Mouse (Mus musculus): Measurements from ENCODE around the gene Nkain2.
A peak's percentile ranks its signal among the peaks of the same experiment; 100 is the strongest.

Nkain2 gene

DNA sequence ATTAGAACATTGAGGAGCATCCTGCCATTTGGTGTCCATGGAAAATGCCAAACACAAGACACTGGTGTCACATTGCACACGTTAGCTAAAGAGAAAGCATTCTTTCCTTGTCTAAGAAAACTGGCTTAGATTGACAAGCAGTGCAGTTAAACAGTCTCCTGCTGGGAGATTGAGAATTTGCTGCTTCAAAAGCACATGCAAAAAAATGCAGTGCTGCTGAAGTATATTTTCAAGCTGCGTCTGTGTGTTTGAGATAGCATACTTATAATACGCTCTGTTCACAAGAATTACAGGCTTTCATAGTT lies 313.0 kb downstream of the Nkain2 start:
- ATAC-seq (ENCODE audit: low TSS enrichment): no peak

GRCm38 (mm10) chr10:32576559-32577275 lies 313.5 kb downstream of the Nkain2 start:
- ATAC-seq (ENCODE audit: low TSS enrichment): 0 out of 2 replicates have a peak, but pooled peaks have one; percentile 27

DNA sequence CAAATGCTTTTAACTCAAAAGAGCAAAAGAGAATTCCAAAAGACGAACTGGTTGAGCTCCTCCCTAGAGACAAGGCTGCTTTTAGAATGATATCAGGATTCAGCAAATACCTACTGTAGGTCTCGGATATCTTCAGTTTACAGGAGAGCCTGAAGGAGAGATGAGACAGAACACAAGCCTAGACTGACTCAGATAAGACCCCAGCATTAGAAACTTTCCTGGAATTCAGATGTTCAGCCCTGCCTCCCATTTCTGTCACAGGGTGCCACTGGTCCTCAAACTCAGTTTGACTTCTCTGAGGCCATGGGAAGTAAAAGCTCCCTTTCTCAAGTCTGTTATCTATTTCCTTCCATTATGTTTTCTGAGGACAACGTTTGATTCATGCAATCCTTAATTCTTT lies 332.6 kb downstream of the Nkain2 start:
- ATAC-seq (ENCODE audit: low TSS enrichment): no peak

- ATAC-seq (ENCODE audit: low TSS enrichment): no peak
These were observed 354.2 kb downstream of the Nkain2 start for GRCm38 (mm10) chr10:32536057-32536456.

DNA sequence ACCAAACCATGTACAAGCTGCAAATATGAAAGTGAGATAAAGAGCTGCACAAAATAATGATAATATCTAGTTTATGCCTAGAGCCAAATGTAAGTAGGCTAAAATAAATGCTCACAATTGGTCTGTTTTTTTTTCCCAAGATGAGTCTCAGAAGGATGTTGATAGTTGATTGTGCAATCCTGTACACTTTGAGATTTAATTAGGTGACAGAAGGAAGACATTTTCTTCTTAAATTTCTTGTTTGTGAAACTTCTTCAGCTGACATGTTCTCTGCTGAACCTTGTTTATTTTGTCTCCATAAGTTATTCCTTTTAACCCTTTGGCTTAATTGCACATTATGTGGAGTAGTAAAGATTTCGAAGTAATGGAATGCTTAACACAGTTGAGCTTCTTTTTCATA lies 379.4 kb downstream of the Nkain2 start:
- no peak for ATAC-seq (ENCODE audit: low TSS enrichment)

GRCm38 (mm10) chr10:32494591-32495182 lies 395.6 kb downstream of the Nkain2 start:
- ATAC-seq (ENCODE audit: low TSS enrichment): peak; percentile 95

DNA sequence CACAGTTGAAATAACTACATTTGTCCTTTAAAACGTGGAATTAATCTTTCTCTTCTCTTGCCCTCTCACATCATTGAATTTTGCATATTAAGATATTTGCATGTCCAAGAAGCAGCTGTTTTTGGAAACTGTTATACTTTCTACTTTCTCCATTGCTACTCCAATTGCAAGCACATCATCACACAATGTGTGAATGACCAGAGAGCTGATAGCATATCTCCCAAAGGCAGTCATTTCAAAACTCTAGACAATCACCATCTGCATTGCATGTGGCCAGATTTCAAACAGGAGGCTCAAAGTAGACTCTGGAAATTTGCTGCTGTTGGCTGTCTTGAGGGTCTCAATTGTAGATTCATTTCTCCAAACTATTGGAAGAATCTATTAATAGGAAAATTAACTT lies 396.7 kb downstream of the Nkain2 start:
- ATAC-seq (ENCODE audit: low TSS enrichment): no peak

DNA sequence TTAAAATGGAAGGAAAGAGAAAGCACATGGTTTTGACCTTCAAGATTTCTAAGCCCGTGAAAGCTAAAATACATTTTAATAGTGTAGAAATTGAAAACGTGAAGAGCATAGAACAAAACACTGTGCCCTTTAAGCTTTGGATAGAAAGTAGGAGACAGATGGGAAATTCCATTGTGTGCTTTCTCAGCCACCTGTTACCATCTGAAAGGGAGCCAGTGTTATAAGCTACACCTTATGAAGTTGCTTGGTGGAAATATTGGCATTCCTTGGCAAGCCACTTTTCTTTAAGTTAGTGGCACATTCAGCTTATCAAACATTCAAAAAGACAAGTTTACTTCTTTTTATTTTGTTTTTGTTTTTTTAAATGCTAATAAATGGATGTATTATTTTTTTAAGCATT lies 427.5 kb downstream of the Nkain2 start:
- ATAC-seq (ENCODE audit: low TSS enrichment): no peak

GRCm38 (mm10) chr10:32439932-32440519 lies 450.2 kb downstream of the Nkain2 start:
- no peak for ATAC-seq (ENCODE audit: low TSS enrichment)

- no peak for ATAC-seq (ENCODE audit: low TSS enrichment)
These were observed 476.0 kb downstream of the Nkain2 start for GRCm38 (mm10) chr10:32414228-32414627.

DNA sequence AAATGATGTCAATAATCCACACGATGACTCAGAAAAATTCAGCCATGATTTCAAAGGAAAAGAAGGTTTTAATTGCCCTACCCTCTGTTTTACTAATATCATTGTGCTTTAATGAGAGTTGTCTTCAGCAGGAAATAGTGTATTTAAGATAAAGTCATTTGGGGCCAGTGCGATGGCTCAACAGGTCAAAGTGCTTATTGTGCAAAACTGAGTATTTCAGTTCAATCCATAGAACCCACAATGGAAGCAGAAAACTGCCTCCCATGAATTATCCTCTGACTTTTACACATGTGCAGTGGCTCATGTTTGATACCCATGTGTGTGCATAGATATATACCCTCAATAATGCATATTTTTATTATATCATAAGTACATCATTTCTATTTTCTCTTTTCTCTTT lies 478.9 kb downstream of the Nkain2 start:
- ATAC-seq (ENCODE audit: low TSS enrichment): no peak

DNA sequence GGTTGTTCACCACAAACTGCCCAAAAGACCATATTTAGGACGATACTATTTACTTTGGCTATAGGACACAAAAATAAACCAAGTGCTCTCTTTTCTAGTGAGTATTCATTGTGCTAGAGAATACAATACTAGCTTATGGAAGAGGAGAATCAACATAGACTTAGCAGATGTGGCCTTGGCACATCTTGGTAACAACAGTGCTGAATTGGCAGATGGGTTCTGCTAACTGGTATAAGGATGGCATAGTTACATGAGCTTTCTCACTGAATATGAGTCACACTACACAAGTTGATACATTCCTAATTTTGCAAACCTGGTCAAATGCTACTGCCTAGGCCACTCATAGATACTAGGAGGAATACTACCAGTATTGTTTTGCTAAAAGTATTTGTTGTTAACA lies 489.3 kb downstream of the Nkain2 start:
- peak; percentile 83 for ATAC-seq (ENCODE audit: low TSS enrichment)

DNA sequence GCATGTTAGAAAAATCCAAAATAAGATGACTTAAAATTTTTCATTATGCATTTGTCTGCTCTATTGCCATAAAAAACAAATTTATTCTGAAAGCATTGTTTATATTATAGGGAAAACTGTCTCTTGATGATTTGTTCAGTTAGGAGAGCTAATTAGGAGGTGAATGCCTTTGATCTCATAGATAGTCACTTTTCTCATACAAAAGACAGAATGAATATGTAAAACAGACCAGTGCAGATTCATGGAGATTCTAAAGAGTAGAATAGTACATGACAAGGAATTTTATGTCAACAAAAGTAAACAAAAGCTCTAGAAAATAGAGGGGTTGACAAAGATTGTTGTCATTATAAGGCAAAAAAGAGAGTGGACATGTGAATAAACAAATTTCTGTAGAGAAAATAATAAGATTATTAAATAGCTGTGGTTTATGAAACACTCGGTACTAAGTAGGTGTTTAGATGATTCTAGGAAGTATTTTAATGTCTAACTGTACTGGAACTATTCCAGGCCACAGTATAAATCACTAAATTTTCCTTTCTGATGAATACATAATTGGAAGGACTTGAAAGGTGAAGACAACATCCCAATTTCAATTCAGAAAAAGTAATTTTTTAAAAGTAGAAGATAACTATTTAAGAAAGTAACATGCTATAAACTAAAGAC lies 496.3 kb downstream of the Nkain2 start:
- ATAC-seq (ENCODE audit: low TSS enrichment): no peak

DNA sequence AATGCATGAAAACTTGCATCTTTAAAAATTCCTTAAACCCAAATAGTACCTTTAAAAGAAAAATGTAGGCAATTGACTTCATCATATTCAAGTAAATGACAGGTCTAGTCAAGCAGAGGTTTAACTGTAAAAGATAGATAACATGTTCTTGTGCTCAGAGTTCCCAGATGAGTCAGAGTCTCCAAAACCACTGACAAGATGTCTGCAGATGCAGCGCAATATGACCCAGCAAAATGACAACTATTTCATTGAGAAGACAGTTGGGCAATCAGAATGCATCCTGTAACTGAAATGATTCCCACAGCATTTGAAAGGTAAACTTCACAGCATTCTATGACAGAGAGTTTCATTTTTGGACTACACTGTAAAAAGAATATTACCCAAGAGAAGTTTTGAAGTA lies 496.9 kb downstream of the Nkain2 start:
- no peak for ATAC-seq (ENCODE audit: low TSS enrichment)

DNA sequence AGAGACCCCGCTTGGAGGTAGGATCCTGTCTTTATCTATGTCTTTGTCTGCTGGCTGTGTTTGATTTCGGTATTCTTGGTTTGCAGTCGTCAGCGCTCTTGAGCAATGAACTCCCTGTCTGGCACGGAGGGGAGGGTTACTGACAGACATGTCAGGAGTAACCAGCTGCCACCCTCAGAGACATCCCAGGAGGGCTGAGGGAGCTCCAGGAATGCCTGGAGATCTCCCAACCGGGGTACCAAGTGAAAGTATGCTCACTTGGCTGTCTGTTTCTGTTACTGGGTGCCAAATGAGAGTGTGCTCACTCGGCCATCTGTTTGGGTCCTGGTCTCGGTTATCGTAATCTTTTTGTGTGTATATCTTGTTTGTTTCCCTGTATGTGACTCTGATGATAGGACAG lies 577.5 kb downstream of the Nkain2 start:
- ATAC-seq (ENCODE audit: low TSS enrichment): no peak

GRCm38 (mm10) chr10:32301024-32301597 lies 589.2 kb downstream of the Nkain2 start:
- ATAC-seq (ENCODE audit: low TSS enrichment): no peak

DNA sequence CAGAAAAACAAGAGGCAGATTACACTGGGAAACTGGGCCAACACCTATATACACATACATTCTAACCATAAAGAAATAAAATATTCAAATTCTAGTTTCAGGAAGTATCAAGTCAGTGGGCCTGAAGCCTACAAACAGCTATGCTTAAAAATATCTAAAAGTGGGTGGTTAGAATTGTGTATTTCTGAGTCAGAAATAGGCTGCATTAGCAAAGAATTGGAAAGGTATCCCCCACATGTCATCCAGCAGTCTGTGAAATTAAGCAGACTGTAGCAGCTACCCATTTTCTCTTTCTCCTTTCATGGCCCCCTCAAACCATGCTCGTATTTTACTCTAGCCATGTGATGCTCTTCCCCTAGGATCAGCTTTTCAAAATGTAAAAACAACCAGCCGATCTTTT lies 599.8 kb downstream of the Nkain2 start:
- ATAC-seq (ENCODE audit: low TSS enrichment): peak; percentile 88

DNA sequence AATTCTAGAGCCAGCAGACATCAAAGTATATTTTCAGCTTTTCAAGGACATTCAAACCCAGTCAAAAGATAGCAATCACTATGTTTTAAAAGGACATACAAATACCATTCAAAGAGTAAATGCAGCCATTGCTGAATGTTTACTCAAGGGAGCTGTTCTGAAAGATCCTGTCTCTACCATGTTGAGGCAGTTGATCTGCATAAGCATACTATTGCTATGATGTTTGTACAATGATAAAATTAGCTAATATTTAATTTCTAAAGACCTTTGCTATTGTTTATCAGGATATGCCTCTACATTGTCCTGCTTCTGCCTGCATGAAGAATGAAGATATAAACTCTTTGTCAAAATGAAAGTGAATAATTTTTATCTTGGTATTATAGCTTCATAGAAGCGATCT lies 606.6 kb downstream of the Nkain2 start:
- ATAC-seq (ENCODE audit: low TSS enrichment): no peak

DNA sequence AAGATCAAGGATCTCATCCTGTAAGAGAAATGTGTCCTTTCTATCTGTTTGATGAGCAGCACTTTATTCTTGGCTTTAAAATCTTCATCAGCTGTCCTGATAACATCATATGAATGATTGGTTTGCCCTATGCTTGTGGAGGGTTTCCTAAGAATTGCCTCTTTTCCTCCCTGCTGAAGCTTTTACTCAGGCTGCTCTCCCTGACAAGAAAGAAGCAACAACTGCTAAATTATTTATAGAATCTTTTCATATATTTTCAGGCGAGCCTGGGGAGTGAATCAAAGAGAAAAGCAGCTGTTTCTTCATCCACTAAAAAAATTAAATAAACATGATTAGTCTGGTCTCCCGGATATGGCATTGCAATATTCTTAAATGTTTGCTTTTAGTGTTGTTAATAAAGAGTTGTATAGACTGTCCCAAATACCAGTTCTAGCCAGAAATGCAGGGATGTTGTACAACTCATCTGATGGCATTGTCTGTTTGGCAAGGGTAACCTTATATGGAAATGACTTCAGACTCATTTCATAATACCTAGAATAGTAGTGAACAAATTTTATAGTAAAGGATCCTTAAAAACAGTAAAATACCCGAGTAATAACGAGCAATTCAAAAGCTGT lies 646.9 kb downstream of the Nkain2 start:
- ATAC-seq (ENCODE audit: low TSS enrichment): peak; percentile 55; the same call in 1 of the 2 replicates

DNA sequence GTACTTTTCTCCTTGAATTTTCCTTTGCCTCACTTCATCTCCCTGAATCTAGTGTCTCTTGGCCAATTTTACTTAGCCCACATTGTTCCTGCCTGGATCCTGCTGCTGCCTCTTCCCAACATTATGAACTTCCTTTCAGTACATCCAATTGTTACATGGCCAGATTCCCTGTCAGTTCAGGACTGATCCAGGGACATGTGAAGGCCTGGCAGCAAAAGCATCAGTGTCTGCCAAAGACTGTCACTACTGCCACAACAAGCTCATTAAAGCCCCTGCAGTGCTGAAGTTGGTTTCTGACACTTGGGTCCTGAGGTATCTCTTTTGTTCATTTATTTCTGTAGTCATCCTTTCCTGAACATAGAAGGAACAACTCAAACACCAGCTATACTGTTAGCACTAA lies 649.1 kb downstream of the Nkain2 start:
- ATAC-seq (ENCODE audit: low TSS enrichment): no peak

DNA sequence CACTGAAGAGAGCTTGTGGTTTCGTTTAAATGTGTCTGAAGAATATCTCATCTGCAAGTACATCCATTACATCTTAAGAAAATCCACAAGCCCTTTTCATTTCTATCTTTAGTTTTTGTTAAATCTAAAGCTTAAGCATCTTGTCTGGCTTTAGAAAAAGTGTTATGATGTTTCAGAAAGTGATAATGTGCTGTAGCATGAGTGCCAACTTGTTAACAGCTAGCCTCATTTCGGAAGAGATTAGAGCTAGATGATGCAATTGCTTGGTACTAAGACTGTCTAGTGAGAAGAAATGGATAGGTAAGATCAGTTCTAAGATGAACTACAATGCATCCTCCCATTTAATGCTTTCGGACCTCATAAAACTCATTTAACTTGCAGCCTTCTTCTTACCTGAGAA lies 707.3 kb downstream of the Nkain2 start:
- ATAC-seq (ENCODE audit: low TSS enrichment): peak; percentile 99

- ATAC-seq (ENCODE audit: low TSS enrichment): no peak
These were observed 798.9 kb downstream of the Nkain2 start for GRCm38 (mm10) chr10:32091354-32091753.
